Mouse (Mus musculus) testis, adult 2 months (tissue): ENCODE results near the gene Bmp4.

Source experiments
- CTCF ChIP-seq: fragments of 200-500 bp; IDR thresholded peaks from 2 replicates; pipeline ENCODE4 v1.5.1; 2012; ENCODE audit warnings: low read depth, mild to moderate bottlenecking, inconsistent platforms, low read length, moderate library complexity; ENCODE audit not compliant: control insufficient read depth, insufficient read depth, insufficient replicate concordance
- POLR2A ChIP-seq: fragments of 200-500 bp; IDR thresholded peaks from 2 replicates; pipeline ENCODE4 v1.6.1; 2012; ENCODE audit warnings: low read depth, mild to moderate bottlenecking, inconsistent platforms, low read length, moderate library complexity; ENCODE audit not compliant: control insufficient read depth

DNA sequence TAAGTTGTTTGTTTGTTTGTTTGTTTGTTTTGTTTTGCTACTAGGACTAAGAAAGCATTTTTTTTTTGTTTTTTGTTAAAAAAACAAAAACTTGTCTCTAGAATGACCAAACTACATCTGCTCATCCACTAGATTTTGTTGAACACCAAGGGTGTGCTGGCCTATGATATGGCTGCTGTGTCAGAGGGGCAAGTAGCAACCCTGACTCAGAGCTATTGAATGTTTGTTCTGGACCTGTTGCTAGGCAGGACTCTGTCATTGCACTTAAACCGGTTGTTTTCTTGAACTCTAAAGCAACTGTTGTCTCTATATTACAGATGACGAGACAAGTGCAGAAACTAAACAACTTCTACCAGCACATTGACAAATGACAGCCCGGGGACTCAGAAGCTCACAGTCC is 17.9 kb upstream of the Bmp4 start:
- TF ChIP-seq CTCF: no peak
- no peak for TF ChIP-seq POLR2A
